Mouse (Mus musculus) cerebellum, adult 9-10 months (tissue): ENCODE measurements at regions not wholly inside any gene's neighbourhood (a gene's known extent, or its start where the extent isn't known, plus 50 kb on each side); places are given as distances from the start of the nearest gene placed in this dataset.

Experiments used
- DNase-seq: peaks from one replicate; pipeline ENCODE4 v3.0.0; 2022

GRCm38 (mm10) chr8:95974889-95975288, 86.5 kb upstream of the Got2 start:
- no peak for DNase-seq

- DNase-seq, result no peak
Observed at GRCm38 (mm10) chr8:95974231-95974630, 85.9 kb upstream of the Got2 start.

- DNase-seq, result no peak
Observed at GRCm38 (mm10) chr8:95973571-95973970, 85.2 kb upstream of the Got2 start.

- DNase-seq, result no peak
Observed at GRCm38 (mm10) chr8:95968828-95969227, 80.5 kb upstream of the Got2 start.

- DNase-seq, result no peak
Observed at GRCm38 (mm10) chr8:95966430-95966829, 78.1 kb upstream of the Got2 start.

- no peak for DNase-seq
Observed at GRCm38 (mm10) chr8:95952257-95952656, 63.9 kb upstream of the Got2 start.

GRCm38 (mm10) chr8:95951794-95952193, 63.4 kb upstream of the Got2 start:
- DNase-seq, result peak; percentile 19
